Mouse (Mus musculus): ENCODE data around the gene Cfi. TPM values are rescaled to one million over a fixed set of nuclear protein-coding genes. Genes with fewer than 3 reads are reported as not detected.

The Cfi gene
- polyA plus RNA-seq, 1 experiment from 2014 or later = 0.72 TPM

GRCm38 (mm10) chr3:129878405-129879021 lies 42.8 kb downstream of the Cfi start, which contains the start of gene Pla2g12a:
TSS of gene Pla2g12a (plus strand) at chr3:129878606.
- Histone ChIP-seq H3K4me3 (peak within 1 kb of the TSS; percentile 68), H3K4me1 (peaks cover 12% of the 10 kb centered on the region), H3K36me3 (no peaks in the 10 kb centered on the region), H3K9ac (peak within 1 kb of the TSS; percentile 46), H3K27ac (no peak within 1 kb of the TSS; the same call in 1 of the 2 replicates), H3K27me3 (no peaks in the 10 kb centered on the region), H3K4me2 (peak within 1 kb of the TSS; percentile 92), H3K9me3 (no peaks in the 10 kb centered on the region)
- peak; percentile 83 for ATAC-seq (ENCODE audit: insufficient number of reproducible peaks, low FRiP score, low TSS enrichment, low read depth)
- under 1% methylated on average over 61 of the region's 66 CpGs for WGBS

DNA sequence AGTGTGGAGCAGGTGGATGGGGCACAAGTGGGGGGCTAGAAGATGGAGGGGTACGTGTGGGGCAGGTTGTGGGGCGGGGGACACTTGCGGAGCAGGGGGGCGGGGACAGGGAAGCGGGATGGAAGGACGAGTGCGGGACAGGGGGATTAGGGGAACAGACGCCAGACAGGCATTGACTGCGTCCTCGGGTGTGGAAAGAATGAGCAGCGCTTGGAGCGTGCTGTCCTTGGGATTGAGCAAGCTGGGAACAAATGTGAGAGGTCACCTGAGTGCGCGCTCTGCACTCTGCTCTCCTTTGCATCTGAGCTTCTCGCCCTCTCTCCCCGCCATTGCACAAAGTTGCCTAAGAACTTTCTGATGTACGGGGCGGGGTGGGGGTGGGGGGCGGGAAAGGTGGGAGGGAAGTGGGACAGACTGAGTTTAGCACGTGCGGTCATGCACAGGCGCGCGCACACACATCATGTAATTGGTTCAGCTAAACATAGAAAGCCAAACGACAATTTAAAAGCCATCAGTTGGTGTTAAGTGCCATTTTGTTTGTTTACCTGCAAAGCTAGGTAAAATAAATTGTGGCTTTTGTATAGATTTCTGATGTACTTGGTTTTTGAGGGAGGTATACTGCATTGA lies 43.6 kb downstream of the Cfi start:
- Histone ChIP-seq H3K27ac (no peak overlapping the region), H3K36me3 (no peaks in the 10 kb centered on the region), H3K9ac (peak overlapping the region; percentile 46), H3K4me3 (peak overlapping the region; percentile 68), H3K27me3 (no peaks in the 10 kb centered on the region), H3K4me1 (peaks cover 12% of the 10 kb centered on the region), H3K4me2 (peak overlapping the region; percentile 92), H3K9me3 (no peaks in the 10 kb centered on the region)
- 1% methylated on average over 24 of the region's 25 CpGs for WGBS
- ATAC-seq (ENCODE audit: insufficient number of reproducible peaks, low FRiP score, low TSS enrichment, low read depth) = peak; percentile 35; the same call in 1 of the 2 replicates

DNA sequence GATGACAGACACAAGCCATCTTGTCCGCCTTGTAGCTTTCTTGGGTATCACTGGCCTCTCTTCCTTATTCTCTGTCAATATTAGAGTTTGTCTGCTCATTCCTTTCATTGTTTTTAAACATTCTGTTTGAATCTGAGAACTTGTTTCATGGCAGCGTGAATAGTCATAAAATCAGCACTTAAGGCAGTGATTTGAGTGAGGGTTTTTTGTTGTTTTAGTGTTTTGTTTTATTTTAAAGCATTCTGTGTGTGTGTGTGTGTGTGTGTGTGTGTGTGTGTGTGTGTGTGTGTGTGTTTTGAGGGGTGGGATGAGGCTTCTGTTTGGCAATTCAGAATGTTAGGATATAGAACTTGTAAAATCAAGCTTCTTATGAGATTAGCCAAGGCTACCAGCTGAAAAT lies 44.2 kb downstream of the Cfi start:
- Histone ChIP-seq H3K27me3 (no peaks in the 10 kb centered on the region), H3K4me2 (no peak overlapping the region), H3K4me3 (no peak overlapping the region), H3K9ac (no peak overlapping the region), H3K27ac (no peak overlapping the region), H3K36me3 (no peaks in the 10 kb centered on the region), H3K9me3 (no peaks in the 10 kb centered on the region), H3K4me1 (peaks cover 12% of the 10 kb centered on the region)
- no peak for ATAC-seq (ENCODE audit: insufficient number of reproducible peaks, low FRiP score, low TSS enrichment, low read depth)
- 71% methylated on average over 2 of the region's 2 CpGs for WGBS

DNA sequence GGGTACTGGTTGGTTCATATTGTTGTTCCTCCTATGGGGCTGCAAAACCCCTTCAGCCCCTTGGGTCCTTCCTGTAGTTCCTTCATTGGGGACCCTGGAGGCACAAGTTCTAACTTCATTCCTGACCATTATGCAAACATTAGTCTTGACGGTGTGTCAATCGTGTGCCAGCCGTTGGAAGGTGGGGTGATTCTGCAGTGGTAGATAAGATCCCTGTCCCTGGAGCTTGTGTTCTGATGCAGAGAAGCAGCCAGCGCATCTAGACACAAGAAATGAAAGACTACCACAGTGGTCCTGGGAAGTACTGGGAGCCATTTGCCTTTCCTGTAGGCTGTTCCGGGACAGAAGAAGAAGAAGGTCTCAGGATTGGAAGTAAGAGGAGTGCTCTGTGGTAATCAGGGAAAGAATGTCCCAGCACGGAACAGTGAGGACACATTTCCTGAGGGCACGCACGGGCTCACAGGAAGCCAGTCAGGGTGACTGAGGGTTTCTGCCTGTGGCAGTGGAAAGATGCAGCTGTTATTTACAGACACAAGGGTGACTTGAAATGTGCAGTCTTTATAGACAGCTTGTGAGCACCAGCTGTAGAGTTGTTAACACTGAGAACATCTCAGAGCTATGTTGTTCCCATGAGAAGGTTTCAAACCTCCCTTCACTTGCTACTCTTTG lies 45.4 kb downstream of the Cfi start:
- H3K4me1 ChIP-seq = peaks cover 12% of the 10 kb centered on the region
- no peaks in the 10 kb centered on the region for H3K9me3 ChIP-seq
- no peak for ATAC-seq (ENCODE audit: insufficient number of reproducible peaks, low FRiP score, low TSS enrichment, low read depth)
- no peak overlapping the region for H3K4me2 ChIP-seq
- no peak overlapping the region for H3K9ac ChIP-seq
- H3K27me3 ChIP-seq = no peaks in the 10 kb centered on the region
- WGBS = 71% methylated on average over 8 of the region's 8 CpGs
- no peak overlapping the region for H3K27ac ChIP-seq
- no peak overlapping the region for H3K4me3 ChIP-seq
- H3K36me3 ChIP-seq = no peaks in the 10 kb centered on the region

- no peaks in the 10 kb centered on the region for H3K9me3 ChIP-seq
- H3K27ac ChIP-seq = no peak overlapping the region
- WGBS = 87% methylated on average over 9 of the region's 9 CpGs
- no peak for ATAC-seq (ENCODE audit: insufficient number of reproducible peaks, low FRiP score, low TSS enrichment, low read depth)
- H3K4me3 ChIP-seq = no peak overlapping the region
- no peaks in the 10 kb centered on the region for H3K27me3 ChIP-seq
- H3K36me3 ChIP-seq = peaks cover 3% of the 10 kb centered on the region; the same call in 1 of the 2 replicates
- no peak overlapping the region for H3K4me2 ChIP-seq
- H3K9ac ChIP-seq = no peak overlapping the region
- no peaks in the 10 kb centered on the region for H3K4me1 ChIP-seq
Observed at GRCm38 (mm10) chr3:129885577-129885976, 49.9 kb downstream of the Cfi start.

- WGBS = 72% methylated on average over 5 of the region's 5 CpGs
- H3K27me3 ChIP-seq = no peaks in the 10 kb centered on the region
- ATAC-seq (ENCODE audit: insufficient number of reproducible peaks, low FRiP score, low TSS enrichment, low read depth) = no peak
Observed at GRCm38 (mm10) chr3:129886430-129886829, 50.7 kb downstream of the Cfi start.

GRCm38 (mm10) chr3:129887779-129888517 lies 52.3 kb downstream of the Cfi start:
- no peak for ATAC-seq (ENCODE audit: insufficient number of reproducible peaks, low FRiP score, low TSS enrichment, low read depth)
- Histone ChIP-seq H3K27ac (no peak overlapping the region), H3K4me2 (no peak overlapping the region), H3K36me3 (peaks cover 11% of the 10 kb centered on the region; the same call in 1 of the 2 replicates), H3K4me3 (no peak overlapping the region), H3K4me1 (no peaks in the 10 kb centered on the region), H3K9me3 (no peaks in the 10 kb centered on the region), H3K9ac (no peak overlapping the region), H3K27me3 (no peaks in the 10 kb centered on the region)
- 77% methylated on average over 13 of the region's 13 CpGs for WGBS

More at GRCm38 (mm10) chr3:129886430-129886829, 50.7 kb downstream of the Cfi start:
- H3K9ac ChIP-seq = no peak overlapping the region
- H3K36me3 ChIP-seq = peaks cover 7% of the 10 kb centered on the region; the same call in 1 of the 2 replicates
- no peaks in the 10 kb centered on the region for H3K9me3 ChIP-seq
- no peak overlapping the region for H3K4me2 ChIP-seq
- no peak overlapping the region for H3K4me3 ChIP-seq
- no peaks in the 10 kb centered on the region for H3K4me1 ChIP-seq
- no peak overlapping the region for H3K27ac ChIP-seq

- H3K27me3 ChIP-seq = no peaks in the 10 kb centered on the region
- H3K9me3 ChIP-seq = no peaks in the 10 kb centered on the region
- peaks cover 11% of the 10 kb centered on the region; the same call in 1 of the 2 replicates for H3K36me3 ChIP-seq
- no peak overlapping the region for H3K4me3 ChIP-seq
- no peaks in the 10 kb centered on the region for H3K4me1 ChIP-seq
- no peak overlapping the region for H3K27ac ChIP-seq
- no peak overlapping the region for H3K4me2 ChIP-seq
- no peak overlapping the region for H3K9ac ChIP-seq
- no peak for ATAC-seq (ENCODE audit: insufficient number of reproducible peaks, low FRiP score, low TSS enrichment, low read depth)
- WGBS = 77% methylated on average over 5 of the region's 5 CpGs
Observed at GRCm38 (mm10) chr3:129892003-129892402, 56.3 kb downstream of the Cfi start.

DNA sequence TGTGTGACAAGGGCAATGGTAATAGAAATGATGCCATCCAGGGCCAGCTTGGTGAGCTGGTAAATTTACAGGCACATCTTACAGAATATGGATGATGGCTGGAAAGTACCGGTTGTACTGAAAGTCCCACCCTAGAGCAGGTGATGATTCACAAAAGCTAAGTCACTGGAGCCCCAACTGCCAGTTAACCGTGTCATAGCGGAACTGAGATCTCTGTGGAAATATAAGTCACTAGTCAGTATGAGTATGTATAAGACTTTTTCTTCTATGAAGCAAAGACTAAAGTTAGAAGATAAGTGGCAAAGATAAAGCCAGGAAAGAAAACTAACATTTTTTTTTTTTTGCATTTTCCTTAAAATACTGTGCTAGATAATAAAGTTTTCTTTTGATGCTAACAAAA lies 57.5 kb downstream of the Cfi start:
- ATAC-seq (ENCODE audit: insufficient number of reproducible peaks, low FRiP score, low TSS enrichment, low read depth) = no peak
- H3K4me3 ChIP-seq = no peak overlapping the region
- H3K27me3 ChIP-seq = no peaks in the 10 kb centered on the region
- WGBS = 91% methylated on average over 3 of the region's 3 CpGs
- no peak overlapping the region for H3K4me2 ChIP-seq
- H3K4me1 ChIP-seq = no peaks in the 10 kb centered on the region
- H3K36me3 ChIP-seq = peaks cover 11% of the 10 kb centered on the region; the same call in 1 of the 2 replicates
- H3K27ac ChIP-seq = no peak overlapping the region
- no peak overlapping the region for H3K9ac ChIP-seq
- no peaks in the 10 kb centered on the region for H3K9me3 ChIP-seq

DNA sequence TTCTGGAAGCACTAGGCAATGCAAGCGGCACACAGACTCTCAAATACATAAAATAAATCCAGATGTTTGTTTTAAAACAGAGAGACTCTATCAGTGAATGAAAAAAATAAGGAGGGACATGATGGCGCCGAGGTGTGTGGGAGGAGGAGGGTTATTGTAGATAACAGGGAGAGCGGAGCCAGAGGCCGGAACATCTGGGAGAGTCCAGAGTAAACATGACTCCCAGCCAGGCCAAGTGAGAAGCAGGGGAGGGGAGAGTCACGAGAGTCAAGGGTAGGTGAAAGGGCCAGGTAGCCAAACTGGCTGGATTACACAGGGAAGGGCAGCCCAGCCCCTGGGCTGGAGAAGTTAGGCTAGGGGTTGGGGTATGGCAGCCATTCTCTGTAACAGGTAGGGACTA lies 60.9 kb downstream of the Cfi start:
- H3K4me2 ChIP-seq = no peak overlapping the region
- 0 out of 2 replicates have a peak, but pooled peaks cover 2% of the 10 kb centered on the region for H3K4me1 ChIP-seq
- no peak overlapping the region for H3K4me3 ChIP-seq
- H3K9me3 ChIP-seq = no peaks in the 10 kb centered on the region
- WGBS = 59% methylated on average over 6 of the region's 6 CpGs
- 0 out of 2 replicates have a peak, but pooled peaks cover 4% of the 10 kb centered on the region for H3K36me3 ChIP-seq
- H3K9ac ChIP-seq = no peak overlapping the region
- no peak overlapping the region for H3K27ac ChIP-seq
- no peaks in the 10 kb centered on the region for H3K27me3 ChIP-seq
- ATAC-seq (ENCODE audit: insufficient number of reproducible peaks, low FRiP score, low TSS enrichment, low read depth) = no peak

DNA sequence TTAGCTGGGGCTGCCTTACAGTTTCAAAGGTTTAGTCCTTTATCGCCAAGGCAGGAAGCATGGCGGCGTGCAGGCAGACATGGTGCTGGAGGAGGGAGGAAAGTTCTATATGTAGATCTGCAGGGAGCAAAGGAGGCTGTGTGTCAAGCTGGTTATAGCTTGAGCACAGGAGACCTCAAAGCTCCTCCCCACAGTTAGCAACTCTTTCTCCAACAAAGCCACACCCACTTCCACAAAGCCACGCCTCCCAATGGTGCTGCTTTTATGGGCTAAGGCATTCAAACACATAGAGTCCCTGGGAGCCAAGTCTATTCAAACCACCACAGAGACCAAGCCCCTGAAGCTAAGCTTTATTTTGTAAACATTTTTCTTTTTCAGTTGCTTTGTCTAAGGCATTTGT lies 63.2 kb downstream of the Cfi start:
- H3K9me3 ChIP-seq = no peaks in the 10 kb centered on the region
- peaks cover 15% of the 10 kb centered on the region for H3K4me1 ChIP-seq
- 61% methylated on average over 4 of the region's 4 CpGs for WGBS
- ATAC-seq (ENCODE audit: insufficient number of reproducible peaks, low FRiP score, low TSS enrichment, low read depth) = no peak
- H3K27ac ChIP-seq = no peak overlapping the region
- H3K4me2 ChIP-seq = no peak overlapping the region
- H3K9ac ChIP-seq = no peak overlapping the region
- no peaks in the 10 kb centered on the region for H3K27me3 ChIP-seq
- H3K36me3 ChIP-seq = no peaks in the 10 kb centered on the region
- H3K4me3 ChIP-seq = no peak overlapping the region
